Mouse (Mus musculus) neutrophil, adult 5-6 weeks (primary cell): ENCODE measurements around the gene Myo3a. TPM values are rescaled to one million over a fixed set of nuclear protein-coding genes. Genes with fewer than 3 reads are reported as not detected.
"Not testable (repeated sequence)": the region's sequence is repeated elsewhere in the genome, so short reads cannot be mapped to it uniquely, and the experiment has no call there.

Source experiments
- ATAC-seq: fragments of 151-379, 151-347 bp; 2 replicates; pipeline ENCODE4 v1.8.0; 2017; ENCODE audit warnings: mild to moderate bottlenecking, moderate TSS enrichment; ENCODE audit not compliant: insufficient number of reproducible peaks, poor library complexity, low FRiP score, severe bottlenecking; ENCODE audit errors: extremely low read depth
- total RNA-seq: library from RNA; stranded (forward); fragments of 200-1000 nt; gene quantifications from 2 replicates; pipeline ENCODE4 v1.2.3, GENCODE M21; 2017

The Myo3a gene
- 0.35 TPM in 1 of 2 replicates, not detected in the other for total RNA-seq

DNA sequence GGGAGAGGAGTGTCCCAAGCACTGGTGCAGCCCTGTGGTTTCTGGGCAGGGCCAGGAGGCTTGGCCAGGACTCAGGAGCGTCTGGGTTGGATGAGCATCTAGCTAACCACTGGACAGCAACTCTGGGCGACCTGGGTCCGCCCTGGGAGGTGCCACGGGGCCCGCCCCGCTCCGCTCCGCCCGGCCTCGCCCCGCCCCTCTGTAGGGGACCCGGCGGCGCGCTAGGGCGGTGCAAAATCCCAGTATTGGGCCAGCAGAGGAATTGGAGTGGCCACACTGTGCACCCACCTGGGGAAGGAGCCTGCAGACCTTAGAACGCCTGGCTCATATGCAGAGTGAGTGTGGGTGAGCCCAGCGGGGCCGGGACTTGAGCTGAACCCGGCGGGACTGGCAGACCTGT lies at the start of gene Myo3a:
Myo3a (plus strand) TSS at position 196 of the 400 bp plus-strand sequence.
- no peak for ATAC-seq

DNA sequence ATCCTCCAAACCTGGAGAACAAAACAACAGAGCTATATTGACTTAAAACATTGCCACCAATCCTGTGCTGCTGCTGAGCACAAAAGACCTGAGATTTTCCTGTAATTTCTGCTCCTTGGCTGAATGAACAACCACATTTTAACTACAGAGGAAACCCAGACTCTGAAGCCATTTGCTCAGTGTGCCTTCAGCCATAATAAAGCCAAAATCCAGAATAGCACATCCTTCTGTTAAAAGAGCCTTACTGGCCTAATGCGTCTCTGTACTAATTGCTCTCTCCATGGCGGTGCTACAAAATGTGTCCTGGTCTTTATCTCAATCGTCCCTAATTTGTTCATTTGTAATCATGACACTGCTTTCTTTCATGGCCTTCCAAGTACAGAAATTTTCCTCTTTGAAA lies 23.2 kb downstream of the Myo3a start:
- no peak for ATAC-seq

DNA sequence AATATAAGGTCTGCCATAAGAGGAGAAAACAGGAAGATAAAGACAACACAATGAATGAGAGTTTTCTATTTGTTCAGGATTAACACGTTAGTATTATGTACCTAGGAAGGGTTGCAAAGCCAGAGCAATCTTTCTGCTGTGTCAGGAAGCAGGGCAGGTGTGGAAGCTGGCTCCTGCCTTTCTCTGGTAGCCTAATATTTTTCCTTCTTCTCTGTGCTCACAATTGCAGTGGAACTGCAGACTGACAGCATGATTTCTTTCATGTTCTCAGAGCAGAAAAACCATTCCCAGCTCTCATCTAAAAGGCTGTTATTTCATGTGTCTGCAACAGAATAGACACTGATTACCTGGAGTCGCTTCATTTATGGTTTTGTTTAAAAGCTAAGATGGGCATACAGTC lies 23.7 kb downstream of the Myo3a start:
- no peak for ATAC-seq

DNA sequence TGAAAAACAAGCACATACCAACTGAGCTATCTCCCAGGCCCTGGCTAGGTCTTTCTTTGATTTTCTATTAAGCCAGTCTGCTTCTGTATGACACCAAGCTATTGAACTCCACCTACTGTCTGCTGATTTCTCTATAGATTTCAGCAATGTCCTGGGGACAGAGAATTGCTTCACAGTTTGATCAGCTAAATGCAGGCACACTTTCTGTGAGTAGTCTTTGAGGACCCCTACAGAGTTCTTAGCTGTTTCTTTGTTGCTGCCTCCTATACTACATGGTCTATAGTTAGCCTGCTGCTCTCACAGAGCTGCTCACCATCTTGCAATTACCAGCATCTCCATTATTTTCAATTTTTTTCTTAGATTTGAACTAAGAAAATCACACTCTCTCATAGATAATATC lies 28.3 kb downstream of the Myo3a start:
- no peak for ATAC-seq

DNA sequence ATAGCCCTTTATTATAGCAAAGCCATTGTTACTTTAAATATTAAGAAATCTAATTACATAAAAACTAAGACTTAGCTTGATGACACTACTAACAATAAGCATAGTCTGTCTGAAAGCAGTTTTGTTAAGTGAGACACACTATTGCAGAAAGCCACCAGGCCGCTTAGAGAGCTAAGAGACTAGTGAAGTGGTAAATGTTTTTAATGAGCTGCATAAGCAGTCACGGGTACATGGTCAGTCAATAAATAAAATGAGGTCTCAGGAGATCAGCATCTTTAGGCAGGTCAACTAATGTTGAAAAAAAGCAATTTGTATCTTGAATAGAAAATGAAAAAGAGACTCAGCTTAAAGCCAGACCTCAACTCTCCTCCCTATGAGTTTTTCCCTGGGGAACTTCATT lies 44.3 kb downstream of the Myo3a start:
- ATAC-seq = no peak

DNA sequence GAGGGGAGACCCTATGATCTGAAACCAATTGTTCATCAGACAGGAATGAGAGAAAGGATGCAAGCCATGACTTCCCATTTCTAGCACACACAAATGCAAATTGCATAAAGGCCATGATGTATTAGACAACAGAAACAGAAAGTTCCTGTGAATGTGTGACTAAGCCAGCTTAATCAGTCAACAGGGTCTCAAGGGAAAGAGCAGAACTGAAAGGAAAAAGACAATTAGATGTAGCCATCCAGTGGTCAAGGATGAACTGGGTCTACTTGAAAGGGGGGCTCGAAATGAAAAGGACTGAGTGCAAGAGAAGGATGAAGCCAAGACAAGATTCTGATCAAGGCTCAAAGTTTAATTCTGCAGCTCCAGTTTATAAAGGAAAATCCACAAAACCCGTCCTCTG lies 58.1 kb downstream of the Myo3a start:
- ATAC-seq = no peak

DNA sequence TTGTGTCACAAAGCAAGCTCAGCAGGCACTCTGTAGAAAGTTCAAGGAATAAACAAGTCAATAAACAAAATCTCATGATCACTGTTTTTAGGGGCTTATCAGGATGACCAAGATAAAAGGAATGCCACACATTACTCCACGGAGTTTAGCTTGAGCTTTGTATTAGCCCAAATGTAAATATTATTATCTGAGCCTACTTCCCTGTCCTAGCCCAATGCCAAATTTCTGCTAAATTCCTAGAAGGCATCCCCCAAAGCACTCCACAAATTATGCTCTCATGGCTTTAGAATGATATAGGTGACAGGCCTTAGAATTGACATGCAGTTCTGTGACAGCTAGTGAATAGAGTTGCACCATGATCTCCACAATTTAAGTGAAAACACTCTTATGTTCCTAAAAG lies 58.5 kb downstream of the Myo3a start:
- ATAC-seq = no peak

DNA sequence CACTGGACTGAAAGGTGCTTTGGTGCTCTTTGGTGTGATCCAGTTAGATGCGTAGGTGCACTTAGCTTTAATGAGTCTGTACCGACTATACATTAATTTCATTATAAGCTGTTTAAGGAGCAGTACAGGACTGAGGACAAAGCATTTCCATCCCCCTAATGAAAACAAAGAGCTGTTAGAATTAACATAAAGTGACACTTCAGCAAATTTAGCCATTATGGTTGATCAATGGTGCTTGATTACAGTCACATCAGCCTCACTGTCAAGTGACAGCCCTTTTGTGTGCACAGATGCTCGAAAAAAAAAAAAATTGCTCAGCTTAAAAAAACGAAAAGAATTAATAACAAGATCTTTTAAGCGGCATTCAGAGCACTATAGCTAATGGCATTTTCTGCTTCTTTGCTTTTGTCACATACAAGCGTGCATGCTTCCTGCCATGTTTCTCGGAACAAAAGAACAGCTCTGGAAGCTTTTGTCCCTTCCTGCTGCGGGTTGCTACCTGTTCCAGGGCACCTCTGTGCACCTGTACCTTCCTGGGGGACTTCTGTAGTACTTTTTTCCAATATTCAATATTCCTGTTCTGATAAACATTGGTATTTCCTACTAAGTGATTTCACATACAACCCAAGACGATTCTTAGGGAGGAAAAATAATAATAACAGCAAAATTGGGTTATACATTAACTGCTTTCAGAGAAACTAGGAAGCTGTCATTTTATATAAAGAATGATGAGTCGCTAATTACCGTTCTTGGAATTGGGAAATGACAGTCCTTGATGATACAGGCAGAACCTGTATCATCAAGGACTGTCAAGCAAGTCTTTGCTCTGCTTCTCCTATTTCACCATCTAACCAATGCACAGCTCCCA lies 66.5 kb downstream of the Myo3a start:
- ATAC-seq = no peak

DNA sequence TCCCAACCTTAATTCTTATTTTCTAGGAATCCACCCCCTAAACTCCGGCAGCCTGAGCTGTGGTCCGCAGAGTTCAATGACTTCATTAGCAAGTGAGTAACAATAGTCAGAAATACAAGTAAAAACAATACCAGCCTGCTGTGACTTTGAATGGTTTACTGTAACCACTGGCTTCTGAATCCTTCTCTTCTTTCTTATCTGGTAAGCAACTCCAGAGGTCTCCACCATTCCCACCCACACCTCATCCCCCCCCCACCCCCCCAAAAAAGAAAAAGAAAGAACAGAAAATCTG lies 67.1 kb downstream of the Myo3a start:
- no peak for ATAC-seq

DNA sequence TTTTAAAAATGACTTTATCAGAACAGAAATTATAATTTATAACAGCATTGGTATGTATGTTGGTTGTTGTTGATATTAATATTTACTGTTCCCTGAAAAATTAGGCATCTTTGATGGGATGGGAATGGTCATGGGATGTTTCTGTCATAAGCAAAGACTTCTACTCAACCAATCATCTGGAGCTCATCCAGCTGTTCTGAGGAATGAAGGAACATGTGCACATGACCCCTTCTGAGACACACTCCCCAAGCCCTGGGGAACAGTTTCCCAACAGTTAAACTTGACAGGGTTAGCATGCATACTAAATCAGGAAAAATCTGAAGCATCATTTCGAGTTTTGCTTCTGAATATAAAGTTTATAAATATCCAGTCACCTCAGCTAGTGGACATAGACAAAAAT lies 70.6 kb downstream of the Myo3a start:
- no peak for ATAC-seq

DNA sequence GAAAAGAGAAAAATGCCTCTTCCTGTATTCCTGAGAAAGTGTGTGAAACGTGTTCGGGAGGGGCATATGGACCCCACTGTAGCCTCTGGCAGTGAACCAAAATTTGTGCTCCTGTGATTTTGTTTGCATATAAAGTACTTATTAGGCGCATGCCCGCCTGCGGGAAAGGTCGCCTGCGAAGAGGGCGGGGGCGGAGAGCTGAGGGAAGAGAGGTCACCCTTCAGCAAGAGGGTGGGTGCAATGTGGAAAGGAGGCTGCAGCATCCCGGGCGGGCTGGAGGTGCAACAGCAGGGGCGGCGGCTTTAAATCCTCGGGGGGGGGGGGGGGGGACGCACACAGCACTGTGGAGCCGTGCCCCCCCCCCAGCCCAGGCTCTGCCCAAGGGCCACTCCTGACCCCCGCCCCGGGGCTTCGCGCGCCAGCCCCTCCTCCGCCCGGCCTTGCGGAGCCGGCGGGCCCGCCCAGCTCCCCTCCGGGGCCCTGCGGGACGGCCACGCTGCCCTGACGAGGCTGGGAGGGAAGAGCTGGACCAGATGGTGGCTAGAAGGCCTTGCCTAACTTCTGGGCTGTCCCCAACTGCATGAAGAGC lies 111.1 kb downstream of the Myo3a start:
- ATAC-seq = no peak

DNA sequence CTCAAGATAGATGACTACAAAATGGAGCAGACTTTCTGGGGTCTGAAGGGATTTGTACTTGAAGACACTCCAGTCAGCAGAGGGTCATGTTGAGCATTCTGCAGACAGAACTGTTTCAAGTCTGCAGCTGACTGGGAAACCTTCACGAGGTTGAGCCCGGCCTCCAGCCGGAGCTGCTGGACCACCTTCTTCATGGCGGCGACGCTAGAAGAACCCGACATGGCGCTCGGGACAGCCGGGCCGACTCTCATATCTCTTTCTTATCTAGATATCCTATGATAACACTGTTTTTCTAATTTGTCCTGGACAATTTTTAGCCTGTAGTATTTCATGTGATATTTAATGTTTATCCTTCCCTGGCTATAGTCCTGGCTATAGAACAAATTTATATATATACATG lies 183.2 kb downstream of the Myo3a start:
- not testable (repeated sequence) for ATAC-seq

DNA sequence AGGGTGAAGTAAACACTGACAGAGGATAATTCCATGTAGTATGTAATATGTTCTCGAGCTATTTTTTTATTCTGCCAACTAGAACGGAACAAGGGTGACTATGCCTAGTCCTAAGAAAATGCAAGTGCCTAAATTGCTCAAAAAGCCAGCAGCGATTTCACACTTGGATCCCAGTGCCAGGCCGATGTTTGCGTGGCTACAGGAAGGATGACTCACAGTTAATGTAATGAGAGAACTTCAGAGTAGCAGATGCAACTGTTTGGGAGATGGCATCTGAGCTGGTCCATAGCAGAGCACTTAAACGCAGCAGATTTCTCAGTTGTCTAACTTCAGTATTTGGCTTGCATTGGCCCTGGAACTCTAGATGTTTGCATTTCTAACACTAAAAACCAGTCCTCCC lies 321.1 kb downstream of the Myo3a start:
- ATAC-seq = no peak

DNA sequence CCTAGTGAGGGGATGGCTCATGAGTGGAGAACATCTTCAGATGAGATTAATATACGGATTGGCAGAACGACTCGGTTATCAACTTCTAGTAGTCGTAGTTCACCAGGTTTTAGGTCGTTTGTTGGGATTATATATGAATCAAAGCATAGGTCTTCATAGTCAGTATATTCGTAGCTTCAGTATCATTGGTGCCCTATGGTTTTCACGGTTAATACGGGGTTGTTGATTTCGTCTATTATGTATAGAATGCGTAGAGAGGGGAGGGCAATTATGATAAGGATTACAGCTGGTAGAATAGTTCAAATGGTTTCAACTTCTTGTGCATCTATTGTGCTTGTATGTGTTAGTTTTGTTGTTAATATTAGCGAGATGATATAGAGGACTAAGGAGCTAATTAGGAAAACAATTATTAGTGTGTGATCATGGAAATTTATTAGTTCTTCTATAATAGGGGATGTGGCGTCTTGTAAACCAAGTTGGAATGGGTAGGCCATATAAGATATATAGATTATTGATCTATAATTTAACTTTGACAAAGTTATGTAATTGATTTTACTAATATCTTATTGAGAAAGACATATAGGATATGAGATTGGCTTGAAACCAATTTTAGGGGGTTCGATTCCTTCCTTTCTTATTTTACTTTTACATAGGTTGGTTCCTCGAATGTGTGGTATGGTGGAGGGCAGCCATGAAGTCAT lies 360.3 kb downstream of the Myo3a start:
- peak; percentile 47 for ATAC-seq

DNA sequence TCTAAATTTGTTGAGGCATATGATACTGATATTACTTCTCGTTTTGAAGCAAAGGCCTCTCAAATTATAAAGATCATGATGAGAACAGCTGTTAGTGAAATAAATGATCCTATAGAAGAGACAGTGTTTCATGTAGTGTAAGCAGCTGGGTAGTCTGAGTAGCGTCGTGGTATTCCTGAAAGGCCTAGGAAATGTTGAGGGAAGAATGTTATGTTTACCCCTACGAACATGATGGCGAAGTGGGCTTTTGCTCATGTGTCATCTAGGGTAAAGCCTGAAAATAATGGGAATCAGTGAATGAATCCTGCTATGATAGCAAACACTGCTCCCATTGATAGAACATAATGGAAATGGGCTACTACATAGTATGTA lies 360.9 kb downstream of the Myo3a start:
- peak; percentile 17; the same call in 1 of the 2 replicates for ATAC-seq

DNA sequence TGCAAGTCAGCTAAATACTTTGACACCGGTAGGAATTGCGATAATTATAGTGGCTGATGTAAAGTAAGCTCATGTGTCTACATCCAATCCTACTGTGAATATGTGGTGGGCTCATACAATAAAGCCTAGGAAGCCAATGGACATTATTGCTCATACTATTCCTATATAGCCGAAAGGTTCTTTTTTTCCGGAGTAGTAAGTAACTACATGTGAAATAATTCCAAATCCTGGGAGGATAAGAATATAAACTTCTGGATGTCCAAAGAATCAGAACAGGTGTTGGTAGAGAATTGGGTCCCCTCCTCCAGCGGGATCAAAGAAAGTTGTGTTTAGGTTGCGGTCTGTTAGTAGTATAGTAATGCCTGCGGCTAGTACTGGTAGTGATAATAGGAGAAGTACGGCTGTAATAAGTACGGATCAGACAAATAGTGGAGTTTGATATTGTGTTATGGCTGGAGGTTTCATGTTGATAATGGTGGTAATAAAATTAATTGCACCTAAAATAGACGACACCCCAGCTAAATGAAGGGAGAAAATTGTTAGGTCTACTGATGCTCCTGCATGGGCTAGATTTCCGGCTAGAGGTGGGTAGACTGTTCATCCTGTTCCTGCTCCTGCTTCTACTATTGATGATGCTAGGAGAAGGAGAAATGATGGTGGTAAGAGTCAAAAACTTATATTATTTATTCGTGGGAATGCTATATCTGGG lies 361.5 kb downstream of the Myo3a start:
- peak; percentile 39 for ATAC-seq

DNA sequence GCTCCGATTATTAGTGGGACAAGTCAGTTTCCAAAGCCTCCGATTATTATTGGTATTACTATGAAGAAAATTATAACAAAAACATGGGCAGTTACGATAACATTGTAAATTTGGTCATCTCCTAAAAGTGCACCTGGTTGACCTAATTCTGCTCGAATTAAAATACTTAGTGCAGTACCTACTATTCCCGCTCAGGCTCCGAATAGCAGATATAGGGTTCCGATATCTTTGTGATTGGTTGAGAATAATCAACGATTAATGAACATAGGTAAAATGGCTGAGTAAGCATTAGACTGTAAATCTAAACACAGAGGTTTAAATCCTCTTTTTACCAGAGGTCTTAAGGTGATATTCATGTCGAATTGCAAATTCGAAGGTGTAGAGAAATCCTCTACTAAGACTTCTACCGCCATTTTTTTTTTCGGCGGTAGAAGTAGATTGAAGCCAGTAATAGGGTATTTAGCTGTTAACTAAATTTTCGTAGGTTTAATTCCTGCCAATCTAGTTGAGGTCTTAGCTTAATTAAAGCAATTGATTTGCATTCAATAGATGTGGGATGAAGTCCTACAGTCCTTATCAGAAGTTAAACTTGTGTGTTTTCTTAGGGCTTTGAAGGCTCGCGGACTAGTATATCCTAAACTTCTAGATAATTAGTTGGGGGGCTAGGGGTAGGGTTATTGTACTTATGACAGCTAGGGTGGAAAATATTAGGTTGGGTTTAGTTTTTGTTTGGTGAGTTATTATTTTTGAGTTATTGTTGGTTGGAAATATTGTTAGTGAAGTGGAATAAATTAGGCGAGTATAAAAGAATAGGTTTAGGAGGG lies 362.3 kb downstream of the Myo3a start:
- ATAC-seq = peak; percentile 44

DNA sequence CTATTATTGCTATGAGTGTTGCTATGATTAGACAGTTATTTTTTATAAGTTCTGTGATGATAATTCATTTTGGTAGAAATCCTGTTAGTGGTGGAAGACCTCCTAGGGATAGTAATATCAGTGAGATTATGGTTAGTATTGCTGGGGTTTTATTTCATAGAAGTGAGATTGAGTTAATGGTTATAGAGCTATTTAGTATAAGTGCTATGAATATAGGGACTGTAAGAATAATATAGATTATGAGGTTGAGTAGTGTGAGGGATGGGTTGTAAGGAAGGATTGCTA lies 362.8 kb downstream of the Myo3a start:
- ATAC-seq = no peak

DNA sequence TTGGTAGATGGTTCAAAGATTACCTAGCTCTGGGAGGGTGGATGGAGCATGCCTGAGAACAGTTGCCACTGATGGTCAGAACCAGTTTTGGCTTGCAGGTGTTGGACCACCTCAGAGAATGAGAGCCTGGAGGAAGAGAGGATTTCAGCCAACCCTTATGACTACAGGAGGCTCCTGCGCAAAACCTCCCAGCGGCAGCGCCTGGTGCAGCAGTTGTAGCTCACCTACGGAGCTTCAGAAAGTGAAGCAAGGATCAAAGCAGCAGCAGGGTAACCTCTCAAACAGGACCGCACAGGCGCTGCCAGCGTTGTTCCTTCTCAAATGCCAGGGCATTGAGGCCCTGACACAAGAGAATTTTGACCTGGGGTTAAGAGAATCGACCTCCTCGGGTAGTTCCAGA lies 390.6 kb downstream of the Myo3a start:
- ATAC-seq = no peak
